Mouse (Mus musculus): ENCODE data around the gene Taldo1. TPM values are rescaled to one million over a fixed set of nuclear protein-coding genes. Genes with fewer than 3 reads are reported as not detected.

Taldo1 gene
- polyA plus RNA-seq, 1 experiment from 2014 or later: 359 TPM

- no peaks in the 10 kb centered on the region for H3K36me3 ChIP-seq (ENCODE audit: control insufficient read depth, insufficient read depth, low read length)
- H3K27me3 ChIP-seq (ENCODE audit: control insufficient read depth, insufficient read depth, low read length): no peaks in the 10 kb centered on the region
- H3K27ac ChIP-seq (ENCODE audit: low read depth, low read length): no peak overlapping the region
- no peaks in the 10 kb centered on the region for H3K9me3 ChIP-seq (ENCODE audit: control insufficient read depth, low read length)
- no peak for DNase-seq (ENCODE audit: low spot score)
- no peak overlapping the region for H3K4me2 ChIP-seq (ENCODE audit: low read depth)
- H3K4me3 ChIP-seq (ENCODE audit: low read depth, low read length): no peak overlapping the region
- no peak overlapping the region for H3K9ac ChIP-seq (ENCODE audit: low read length)
- WGBS: 44% methylated on average over 6 of the region's 6 CpGs
- H3K4me1 ChIP-seq (ENCODE audit: control insufficient read depth, insufficient read depth, low read length): no peaks in the 10 kb centered on the region
- no peak for ATAC-seq (ENCODE audit: insufficient read depth, low FRiP score, low TSS enrichment)
These were observed 18.4 kb upstream of the Taldo1 start for GRCm38 (mm10) chr7:141373611-141374010.

- DNase-seq (ENCODE audit: low spot score) (no peak), ATAC-seq (ENCODE audit: insufficient read depth, low FRiP score, low TSS enrichment) (no peak)
- Histone ChIP-seq H3K4me3 (ENCODE audit: low read depth, low read length) (no peak overlapping the region), H3K27me3 (ENCODE audit: control insufficient read depth, insufficient read depth, low read length) (no peaks in the 10 kb centered on the region), H3K9ac (ENCODE audit: low read length) (no peak overlapping the region), H3K4me2 (ENCODE audit: low read depth) (no peak overlapping the region), H3K27ac (ENCODE audit: low read depth, low read length) (no peak overlapping the region), H3K4me1 (ENCODE audit: control insufficient read depth, insufficient read depth, low read length) (no peaks in the 10 kb centered on the region), H3K9me3 (ENCODE audit: control insufficient read depth, low read length) (no peaks in the 10 kb centered on the region), H3K36me3 (ENCODE audit: control insufficient read depth, insufficient read depth, low read length) (no peaks in the 10 kb centered on the region)
These were observed 17.6 kb upstream of the Taldo1 start for GRCm38 (mm10) chr7:141374399-141374798.

- Histone ChIP-seq H3K27ac (ENCODE audit: low read depth, low read length) (no peak overlapping the region), H3K9ac (ENCODE audit: low read length) (no peak overlapping the region), H3K4me3 (ENCODE audit: low read depth, low read length) (no peak overlapping the region), H3K4me2 (ENCODE audit: low read depth) (no peak overlapping the region), H3K9me3 (ENCODE audit: control insufficient read depth, low read length) (no peaks in the 10 kb centered on the region), H3K4me1 (ENCODE audit: control insufficient read depth, insufficient read depth, low read length) (no peaks in the 10 kb centered on the region), H3K27me3 (ENCODE audit: control insufficient read depth, insufficient read depth, low read length) (no peaks in the 10 kb centered on the region), H3K36me3 (ENCODE audit: control insufficient read depth, insufficient read depth, low read length) (no peaks in the 10 kb centered on the region)
- no peak for ATAC-seq (ENCODE audit: insufficient read depth, low FRiP score, low TSS enrichment)
- WGBS: 36% methylated on average over 4 of the region's 4 CpGs
- DNase-seq (ENCODE audit: low spot score): no peak
These were observed 12.4 kb upstream of the Taldo1 start for GRCm38 (mm10) chr7:141379584-141379983.

GRCm38 (mm10) chr7:141381068-141381835, 10.7 kb upstream of the Taldo1 start:
- H3K4me3 ChIP-seq (ENCODE audit: low read depth, low read length): no peak overlapping the region
- H3K9me3 ChIP-seq (ENCODE audit: control insufficient read depth, low read length): no peaks in the 10 kb centered on the region
- no peak overlapping the region for H3K4me2 ChIP-seq (ENCODE audit: low read depth)
- no peaks in the 10 kb centered on the region for H3K4me1 ChIP-seq (ENCODE audit: control insufficient read depth, insufficient read depth, low read length)
- H3K27ac ChIP-seq (ENCODE audit: low read depth, low read length): no peak overlapping the region
- DNase-seq (ENCODE audit: low spot score) (no peak), ATAC-seq (ENCODE audit: insufficient read depth, low FRiP score, low TSS enrichment) (no peak)
- no peak overlapping the region for H3K9ac ChIP-seq (ENCODE audit: low read length)
- H3K36me3 ChIP-seq (ENCODE audit: control insufficient read depth, insufficient read depth, low read length): no peaks in the 10 kb centered on the region
- no peaks in the 10 kb centered on the region for H3K27me3 ChIP-seq (ENCODE audit: control insufficient read depth, insufficient read depth, low read length)
- WGBS: 81% methylated on average over 4 of the region's 4 CpGs

GRCm38 (mm10) chr7:141387807-141388486, 4.1 kb upstream of the Taldo1 start:
- Histone ChIP-seq H3K9me3 (ENCODE audit: control insufficient read depth, low read length) (no peaks in the 10 kb centered on the region), H3K27me3 (ENCODE audit: control insufficient read depth, insufficient read depth, low read length) (no peaks in the 10 kb centered on the region), H3K4me3 (ENCODE audit: low read depth, low read length) (no peak overlapping the region), H3K9ac (ENCODE audit: low read length) (no peak overlapping the region), H3K36me3 (ENCODE audit: control insufficient read depth, insufficient read depth, low read length) (no peaks in the 10 kb centered on the region), H3K27ac (ENCODE audit: low read depth, low read length) (no peak overlapping the region), H3K4me1 (ENCODE audit: control insufficient read depth, insufficient read depth, low read length) (peaks cover 9% of the 10 kb centered on the region), H3K4me2 (ENCODE audit: low read depth) (no peak overlapping the region)
- WGBS: 58% methylated on average over 2 of the region's 2 CpGs
- DNase-seq (ENCODE audit: low spot score): no peak
- ATAC-seq (ENCODE audit: insufficient read depth, low FRiP score, low TSS enrichment): no peak

DNA sequence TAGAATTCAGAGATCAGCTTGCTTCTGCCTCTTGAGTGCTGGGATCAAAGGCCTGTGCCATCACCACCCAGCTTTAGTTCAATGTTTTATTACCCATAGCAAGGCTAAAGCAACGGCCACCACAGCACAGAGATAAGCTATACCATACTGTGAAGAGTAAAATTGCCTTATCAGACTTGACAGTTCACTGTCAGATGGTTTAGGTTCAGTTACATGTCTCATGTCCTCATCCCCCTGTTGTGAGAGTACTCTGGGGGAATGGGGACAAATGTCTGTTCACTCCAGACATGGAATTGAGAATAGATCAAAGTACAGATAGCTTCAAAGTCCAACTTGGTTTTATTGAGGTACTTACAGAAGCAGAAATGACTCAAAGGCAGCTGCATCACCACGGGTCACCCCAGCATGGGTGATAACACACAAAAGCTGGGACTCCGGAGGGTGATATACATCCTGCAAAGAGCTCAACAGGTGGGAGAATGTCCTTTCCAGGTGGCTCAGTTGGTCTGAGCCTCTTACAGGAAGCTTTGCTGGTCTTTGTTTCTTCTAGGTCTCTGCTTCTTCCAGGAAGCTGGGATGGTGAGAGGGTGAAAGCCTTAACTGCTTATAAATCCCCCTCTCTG, 3.4 kb upstream of the Taldo1 start:
- ATAC-seq (ENCODE audit: insufficient read depth, low FRiP score, low TSS enrichment): no peak
- H3K4me1 ChIP-seq (ENCODE audit: control insufficient read depth, insufficient read depth, low read length): peaks cover 12% of the 10 kb centered on the region

DNA sequence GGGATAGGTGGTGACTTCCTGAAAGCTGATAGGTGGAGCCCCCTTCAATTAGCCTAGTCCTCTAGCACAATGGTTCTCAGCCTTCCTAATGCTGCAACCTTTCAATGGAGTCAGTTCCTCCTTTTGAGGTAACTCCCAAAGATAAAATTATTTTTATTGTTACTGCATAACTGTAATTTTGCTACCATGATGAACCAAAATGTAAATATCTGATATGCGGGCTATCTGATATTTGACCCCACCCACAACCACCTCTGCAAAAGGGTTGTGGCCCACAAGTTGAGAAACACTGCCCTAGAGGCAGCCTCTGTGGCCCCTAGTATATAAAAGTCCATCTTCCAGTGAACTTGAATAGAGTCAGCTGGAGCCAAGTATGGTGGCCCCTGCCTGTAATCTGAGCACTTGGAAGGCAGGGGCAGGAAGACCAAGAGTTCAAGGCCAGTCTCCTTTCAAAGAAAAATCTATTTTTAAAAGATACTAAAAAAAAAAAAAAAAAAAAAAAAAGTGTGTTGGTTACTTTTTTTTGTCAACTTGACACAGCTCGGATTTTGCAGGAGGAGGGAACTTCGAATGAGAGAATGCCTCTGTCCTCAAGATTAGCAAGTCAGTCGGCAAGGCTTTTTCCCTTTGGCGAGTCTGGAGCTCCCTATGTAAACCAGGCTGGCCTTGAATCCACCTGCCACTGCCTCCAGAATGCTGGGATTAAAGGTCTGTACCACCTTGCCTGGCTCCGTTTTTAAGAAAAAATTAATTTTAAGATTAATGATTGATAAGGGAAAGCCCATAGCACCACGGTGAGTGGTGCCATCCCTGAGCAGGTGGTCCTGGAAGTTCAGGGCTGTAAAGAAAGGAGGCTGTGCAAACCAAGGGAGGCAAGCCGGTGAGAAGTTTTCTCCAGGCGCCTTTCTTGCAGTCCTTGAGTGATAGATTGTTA, 1.4 kb upstream of the Taldo1 start:
- no peak overlapping the region for H3K27ac ChIP-seq (ENCODE audit: low read depth, low read length)
- 60% methylated on average over 9 of the region's 9 CpGs for WGBS
- no peak overlapping the region for H3K4me2 ChIP-seq (ENCODE audit: low read depth)
- H3K36me3 ChIP-seq (ENCODE audit: control insufficient read depth, insufficient read depth, low read length): no peaks in the 10 kb centered on the region
- ATAC-seq (ENCODE audit: insufficient read depth, low FRiP score, low TSS enrichment) (no peak), DNase-seq (ENCODE audit: low spot score) (no peak)
- no peak overlapping the region for H3K9ac ChIP-seq (ENCODE audit: low read length)
- no peaks in the 10 kb centered on the region for H3K27me3 ChIP-seq (ENCODE audit: control insufficient read depth, insufficient read depth, low read length)
- H3K9me3 ChIP-seq (ENCODE audit: control insufficient read depth, low read length): no peaks in the 10 kb centered on the region
- H3K4me1 ChIP-seq (ENCODE audit: control insufficient read depth, insufficient read depth, low read length): peaks cover 12% of the 10 kb centered on the region
- H3K4me3 ChIP-seq (ENCODE audit: low read depth, low read length): no peak overlapping the region

More for the DNA sequence above, 3.4 kb upstream of the Taldo1 start:
- DNase-seq (ENCODE audit: low spot score): no peak
- Histone ChIP-seq H3K4me2 (ENCODE audit: low read depth) (no peak overlapping the region), H3K36me3 (ENCODE audit: control insufficient read depth, insufficient read depth, low read length) (no peaks in the 10 kb centered on the region), H3K4me3 (ENCODE audit: low read depth, low read length) (no peak overlapping the region), H3K9me3 (ENCODE audit: control insufficient read depth, low read length) (no peaks in the 10 kb centered on the region), H3K27ac (ENCODE audit: low read depth, low read length) (no peak overlapping the region), H3K9ac (ENCODE audit: low read length) (no peak overlapping the region), H3K27me3 (ENCODE audit: control insufficient read depth, insufficient read depth, low read length) (no peaks in the 10 kb centered on the region)
- WGBS: 43% methylated on average over 3 of the region's 3 CpGs

DNA sequence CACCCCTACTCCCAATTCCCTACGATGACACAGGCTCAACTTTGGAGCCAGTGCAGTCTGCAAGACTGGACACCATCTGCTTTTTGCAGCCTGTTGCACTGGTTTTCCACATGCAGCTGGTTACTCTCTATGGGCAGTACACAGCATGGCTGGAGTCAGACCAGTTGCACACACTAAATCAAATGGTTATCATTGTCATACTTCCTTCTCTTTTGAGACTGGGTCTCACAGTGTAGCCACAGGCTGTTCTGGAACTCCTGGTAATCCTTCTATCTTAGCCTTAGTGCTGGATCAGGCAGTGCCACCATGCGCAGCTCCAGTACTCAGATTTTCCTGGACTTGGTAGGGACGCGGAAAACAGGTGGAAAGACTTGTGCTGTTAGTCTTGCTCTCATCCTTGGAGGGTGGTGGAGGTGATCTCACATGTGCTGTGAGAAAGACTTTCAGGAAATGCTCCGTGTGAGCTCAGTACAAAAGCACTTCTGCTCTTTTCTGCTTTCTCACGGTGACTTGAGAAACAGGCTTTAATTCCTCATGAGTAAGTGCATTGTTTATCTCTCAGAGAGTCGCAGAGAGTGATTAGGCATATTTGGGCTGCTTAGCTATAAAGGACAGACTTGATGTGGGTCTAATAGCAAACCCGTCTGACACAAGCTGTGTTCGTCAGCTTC, 688 bp downstream of the Taldo1 start:
- peak overlapping the region; percentile 49 for H3K9ac ChIP-seq (ENCODE audit: low read length)
- H3K4me3 ChIP-seq (ENCODE audit: low read depth, low read length): peak overlapping the region; percentile 56
- no peaks in the 10 kb centered on the region for H3K27me3 ChIP-seq (ENCODE audit: control insufficient read depth, insufficient read depth, low read length)
- peak overlapping the region; percentile 89 for H3K4me2 ChIP-seq (ENCODE audit: low read depth)
- ATAC-seq (ENCODE audit: insufficient read depth, low FRiP score, low TSS enrichment): no peak; the same call in 1 of the 2 replicates
- peaks cover 12% of the 10 kb centered on the region for H3K4me1 ChIP-seq (ENCODE audit: control insufficient read depth, insufficient read depth, low read length)
- no peaks in the 10 kb centered on the region for H3K9me3 ChIP-seq (ENCODE audit: control insufficient read depth, low read length)
- no peaks in the 10 kb centered on the region; the same call in 1 of the 2 replicates for H3K36me3 ChIP-seq (ENCODE audit: control insufficient read depth, insufficient read depth, low read length)
- 34% methylated on average over 9 of the region's 9 CpGs for WGBS
- no peak for DNase-seq (ENCODE audit: low spot score)
- H3K27ac ChIP-seq (ENCODE audit: low read depth, low read length): no peak overlapping the region; the same call in 1 of the 2 replicates
